Mouse (Mus musculus) brain, embryonic 18.5 days (tissue): ENCODE results near the gene Sar1a.

Experiments
- DNase-seq: peaks from one replicate; pipeline ENCODE4 v3.0.0-alpha.2; 2012; ENCODE audit warnings: low read depth, low spot score

Gene Sar1a

DNA sequence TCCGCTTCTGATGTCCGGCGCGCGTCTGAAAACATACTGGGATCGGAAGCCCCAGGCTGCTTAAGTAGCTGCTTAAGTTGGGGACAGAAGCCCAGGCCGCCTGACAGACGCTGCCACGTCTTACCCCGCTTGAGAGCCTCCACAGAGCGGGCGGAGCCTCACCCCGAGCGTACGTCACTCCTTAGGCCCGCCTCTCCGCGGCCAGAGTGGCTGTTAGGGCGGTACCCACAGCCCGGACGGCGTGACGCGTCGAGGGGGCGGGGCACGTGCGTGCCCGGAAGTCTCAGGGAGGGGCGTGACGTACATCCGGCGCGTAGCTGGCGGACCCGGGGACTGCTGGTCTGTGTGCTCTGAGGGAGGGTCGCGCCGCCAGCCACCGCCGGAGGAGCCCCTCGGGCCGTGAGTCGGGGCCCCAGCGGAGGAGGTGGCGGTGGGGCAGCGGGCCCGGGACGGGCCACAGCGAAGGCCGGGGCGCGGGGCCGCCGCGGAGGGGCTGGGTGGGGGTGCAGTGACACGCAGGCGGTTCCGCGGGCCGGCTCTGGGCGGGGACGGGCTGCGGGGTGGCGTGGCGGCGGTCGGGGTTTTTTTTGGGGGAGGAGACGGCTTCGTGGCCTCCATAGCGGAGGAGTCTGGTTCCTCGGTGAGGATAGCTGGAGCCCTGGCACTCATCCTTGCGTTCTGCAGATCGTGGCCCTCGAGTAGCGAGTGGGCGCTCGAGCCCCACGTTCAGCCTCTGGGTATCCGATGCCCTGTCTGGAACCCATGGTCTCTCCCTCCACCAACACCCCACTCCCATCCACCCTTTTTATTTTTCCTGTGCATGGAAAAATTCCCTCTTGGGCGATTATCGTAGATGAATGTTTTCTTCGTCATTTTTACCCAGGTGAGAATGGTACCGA lies at the start of gene Sar1a:
Sar1a (plus strand) TSS at position 285 of the 899 bp plus-strand sequence.
- DNase-seq = peak; percentile 91

DNA sequence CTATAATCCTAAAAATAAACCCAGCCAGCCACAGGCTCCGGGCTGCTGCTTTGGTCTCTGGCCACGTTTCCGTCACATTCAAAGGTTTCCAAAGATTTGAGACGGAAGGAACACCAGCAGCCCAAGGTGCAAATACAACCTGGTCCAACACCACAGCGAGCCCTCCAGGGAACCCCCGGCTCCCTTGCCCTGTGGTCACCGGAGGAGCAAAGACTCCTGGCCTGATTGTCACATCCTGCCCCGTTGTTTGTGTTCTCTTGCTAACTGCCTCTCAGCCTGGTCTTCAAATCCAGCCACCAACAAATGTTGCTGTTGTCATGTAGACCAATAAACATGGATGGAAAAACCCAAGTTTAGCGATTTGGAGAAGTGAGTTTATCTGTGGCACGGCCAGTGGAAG lies 47.7 kb upstream of the Sar1a start:
- DNase-seq = no peak

DNA sequence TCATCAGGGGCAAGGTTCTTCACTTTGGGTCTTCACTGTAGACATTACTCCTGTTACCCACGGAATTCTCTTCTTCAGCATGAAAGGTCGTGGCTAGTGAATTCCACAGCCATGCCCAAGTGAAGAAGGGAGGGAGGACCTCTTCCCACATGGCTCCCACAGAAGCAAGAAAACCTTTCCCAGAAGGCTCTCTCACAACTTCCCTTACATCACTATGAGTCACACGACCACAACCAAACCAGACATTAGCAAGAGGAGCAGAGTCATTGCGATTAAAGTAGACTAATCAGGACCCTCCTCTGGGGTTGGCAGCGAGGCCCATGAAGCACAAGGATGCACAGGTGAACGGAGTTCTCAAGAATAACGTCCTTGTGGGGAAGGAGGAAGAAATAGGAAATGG lies 43.0 kb upstream of the Sar1a start:
- DNase-seq = no peak

DNA sequence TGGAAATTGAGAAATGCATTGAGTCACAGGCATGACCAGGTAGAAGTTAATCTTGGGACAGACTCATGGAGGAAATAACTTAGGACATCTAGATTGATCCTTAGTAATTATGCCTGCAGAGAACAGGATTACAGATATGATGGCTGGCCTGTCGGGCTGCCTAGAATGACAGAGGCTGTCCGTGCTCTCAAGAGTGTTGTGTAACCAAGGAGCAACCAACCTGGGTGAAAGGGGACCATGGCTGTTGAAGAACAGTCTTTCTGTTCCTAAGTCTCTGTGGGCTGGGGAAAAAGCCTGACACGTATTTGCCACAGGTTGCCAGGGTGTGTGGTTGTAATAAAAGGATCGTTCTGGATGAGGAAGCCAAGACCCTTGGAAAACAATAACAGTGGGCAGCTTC lies 39.7 kb upstream of the Sar1a start:
- no peak for DNase-seq

DNA sequence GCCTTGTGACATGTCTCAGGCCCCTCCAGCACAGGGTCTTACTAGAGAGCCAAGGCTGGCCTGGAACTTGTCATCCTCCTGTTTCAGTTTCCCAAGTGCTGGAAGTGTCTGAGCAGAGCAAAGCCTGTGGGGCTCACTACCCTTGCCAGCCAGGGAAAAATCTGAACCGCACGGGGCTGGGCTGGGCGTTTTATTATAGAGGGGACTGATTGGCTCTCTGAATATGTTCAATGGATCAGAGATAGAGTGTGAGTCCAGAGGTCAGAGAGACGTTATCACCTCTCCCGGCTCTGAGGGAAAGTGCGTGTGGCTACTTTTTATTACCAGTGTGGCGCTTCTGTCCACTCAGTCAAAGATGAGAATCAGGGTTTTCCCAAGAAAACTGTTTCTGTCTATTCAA lies 33.5 kb upstream of the Sar1a start:
- DNase-seq = no peak

DNA sequence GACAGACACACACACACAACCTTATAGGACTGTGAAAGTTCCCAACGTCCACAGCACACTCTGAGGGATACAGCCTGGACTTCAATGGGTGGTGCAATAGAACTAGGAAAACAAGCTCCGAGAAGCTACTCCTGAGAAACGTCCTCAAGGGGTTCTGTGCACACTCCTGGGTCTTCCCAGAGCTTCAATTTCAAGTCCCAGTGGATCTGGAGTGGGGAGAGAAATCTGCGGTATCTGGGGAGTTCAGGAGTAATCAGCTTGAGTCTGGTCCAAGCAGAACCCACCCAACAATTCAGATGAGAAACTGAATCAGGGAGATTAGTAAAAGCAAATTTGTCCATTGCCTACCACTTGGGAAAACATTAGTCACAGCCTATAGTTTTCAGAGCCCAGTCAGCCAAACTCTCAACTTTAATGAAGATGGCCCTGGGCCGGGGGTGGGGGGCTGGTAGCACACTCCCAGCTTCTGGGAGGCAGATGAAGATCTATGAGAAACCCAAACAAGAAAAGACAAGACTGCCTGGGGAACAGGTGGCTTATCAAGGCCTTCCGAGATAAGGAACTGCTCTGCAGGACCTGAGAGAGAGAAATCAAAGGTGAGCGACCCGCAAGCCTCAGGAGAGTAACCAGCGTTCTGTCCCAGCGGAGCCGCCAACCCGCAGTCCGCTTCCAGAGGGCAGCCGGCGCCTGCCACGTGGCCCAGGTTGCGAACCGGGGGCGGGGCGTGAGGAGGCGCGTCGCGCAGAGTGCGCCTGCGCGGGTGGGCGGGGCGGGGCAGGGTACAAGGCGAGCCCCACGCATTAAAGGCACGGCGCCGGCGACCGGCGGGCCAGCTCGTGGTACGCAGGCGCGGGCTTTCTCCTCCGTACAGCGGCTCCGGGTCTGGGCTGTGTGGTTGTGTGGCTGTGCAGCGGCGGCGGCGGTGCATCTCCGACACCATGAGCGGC lies 32.0 kb upstream of the Sar1a start, which contains the start of gene Ppa1:
Ppa1 (plus strand) TSS at position 763 of the 947 bp plus-strand sequence.
- DNase-seq = peak; percentile 67

DNA sequence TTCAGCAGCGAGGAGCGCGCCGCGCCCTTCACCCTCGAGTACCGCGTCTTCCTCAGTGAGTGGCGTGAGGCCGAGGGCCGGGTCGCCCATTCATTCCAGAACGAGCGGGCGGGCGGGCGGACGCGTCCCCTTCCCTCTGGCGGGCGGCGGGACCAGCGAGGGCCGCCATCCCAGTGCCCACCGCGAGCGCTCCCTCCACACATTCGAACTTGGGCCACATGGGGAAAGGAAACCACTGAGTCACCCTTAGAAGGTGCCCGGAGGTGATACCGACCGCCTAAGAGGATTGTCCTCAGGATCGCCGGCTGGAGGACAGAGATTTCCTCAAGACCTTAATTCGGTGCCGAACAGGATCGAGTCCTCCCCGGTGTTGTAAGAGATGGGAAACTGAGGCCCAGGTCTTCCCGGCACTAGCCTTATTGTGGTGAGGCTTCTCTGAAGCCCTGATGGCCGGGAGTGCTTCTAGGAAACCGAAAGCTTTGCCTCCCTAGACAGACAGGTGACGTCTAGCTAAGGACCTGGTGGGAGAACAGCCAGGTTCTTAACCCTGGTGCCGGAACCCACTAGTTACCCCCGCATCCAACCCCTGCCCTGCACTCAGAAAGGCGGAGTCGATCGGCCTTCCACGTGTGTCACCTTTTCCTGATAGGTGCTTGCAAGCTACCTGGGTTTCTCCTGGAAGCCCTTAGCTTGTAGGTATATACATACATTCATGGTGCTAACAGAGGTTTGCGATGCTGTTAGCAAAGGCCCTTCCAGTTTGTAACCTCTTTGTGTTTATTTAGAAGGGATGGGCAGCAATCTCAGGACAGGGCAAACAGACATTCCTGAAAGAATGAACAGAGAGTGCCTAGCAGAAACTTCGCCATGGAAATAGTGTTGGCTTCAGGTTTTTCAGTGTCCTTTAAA lies 31.1 kb upstream of the Sar1a start:
- no peak for DNase-seq

DNA sequence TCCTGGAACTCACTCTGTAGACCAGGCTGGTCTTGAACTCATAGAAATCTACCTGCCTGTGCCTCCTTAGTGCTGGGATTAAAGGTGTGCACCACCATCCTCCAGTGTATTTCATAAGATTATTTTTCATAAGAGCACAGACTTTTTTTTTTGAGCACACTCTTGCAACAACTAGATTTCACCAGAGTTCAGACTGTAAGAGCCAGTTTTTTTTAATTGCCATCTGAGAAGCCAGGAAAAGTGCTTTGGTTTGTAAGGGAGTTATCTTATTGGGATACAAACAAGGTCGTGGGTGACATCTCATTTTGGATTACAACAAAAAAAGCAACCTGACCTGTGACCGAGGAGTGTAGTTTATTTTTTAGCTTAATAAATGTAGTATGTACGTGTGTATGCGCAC lies 26.0 kb upstream of the Sar1a start:
- DNase-seq = no peak

DNA sequence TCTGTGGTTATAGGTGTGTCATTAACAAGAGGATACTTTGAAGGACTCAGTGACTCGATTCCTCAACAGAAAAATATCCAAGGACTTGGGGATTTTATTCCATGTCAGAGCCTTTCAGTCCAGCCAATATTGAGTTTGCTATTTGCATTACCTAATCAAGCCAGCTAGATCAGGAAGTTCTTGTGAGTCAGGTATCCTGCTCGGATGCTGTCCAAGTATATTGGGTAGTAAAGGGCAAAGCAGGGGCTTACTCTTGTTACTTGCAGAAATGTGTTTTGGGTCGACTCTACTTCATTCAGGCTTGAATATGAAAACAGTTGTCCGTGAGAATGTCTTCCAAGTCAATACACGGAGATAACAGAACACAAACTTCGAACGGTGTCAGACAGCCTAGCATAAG lies 25.4 kb upstream of the Sar1a start:
- DNase-seq = no peak

DNA sequence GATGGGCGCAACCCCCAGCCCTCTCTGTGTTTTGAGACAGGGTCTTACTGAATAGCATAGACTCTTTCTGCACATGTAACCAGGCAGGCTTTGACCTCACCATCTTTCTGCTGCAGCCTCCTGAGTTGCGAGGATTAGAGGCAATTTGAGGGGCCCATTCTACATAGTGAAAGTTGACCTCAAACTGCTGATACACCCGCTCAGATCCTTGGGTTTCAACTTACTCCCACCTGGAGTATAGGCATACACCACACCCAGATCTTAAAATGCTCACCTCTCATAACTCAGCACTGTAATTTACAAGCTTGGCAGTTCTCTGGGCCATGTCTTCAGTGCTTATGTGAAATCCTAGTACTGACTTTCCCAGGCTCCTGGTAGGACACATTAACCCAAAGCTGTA lies 24.9 kb upstream of the Sar1a start:
- no peak for DNase-seq

DNA sequence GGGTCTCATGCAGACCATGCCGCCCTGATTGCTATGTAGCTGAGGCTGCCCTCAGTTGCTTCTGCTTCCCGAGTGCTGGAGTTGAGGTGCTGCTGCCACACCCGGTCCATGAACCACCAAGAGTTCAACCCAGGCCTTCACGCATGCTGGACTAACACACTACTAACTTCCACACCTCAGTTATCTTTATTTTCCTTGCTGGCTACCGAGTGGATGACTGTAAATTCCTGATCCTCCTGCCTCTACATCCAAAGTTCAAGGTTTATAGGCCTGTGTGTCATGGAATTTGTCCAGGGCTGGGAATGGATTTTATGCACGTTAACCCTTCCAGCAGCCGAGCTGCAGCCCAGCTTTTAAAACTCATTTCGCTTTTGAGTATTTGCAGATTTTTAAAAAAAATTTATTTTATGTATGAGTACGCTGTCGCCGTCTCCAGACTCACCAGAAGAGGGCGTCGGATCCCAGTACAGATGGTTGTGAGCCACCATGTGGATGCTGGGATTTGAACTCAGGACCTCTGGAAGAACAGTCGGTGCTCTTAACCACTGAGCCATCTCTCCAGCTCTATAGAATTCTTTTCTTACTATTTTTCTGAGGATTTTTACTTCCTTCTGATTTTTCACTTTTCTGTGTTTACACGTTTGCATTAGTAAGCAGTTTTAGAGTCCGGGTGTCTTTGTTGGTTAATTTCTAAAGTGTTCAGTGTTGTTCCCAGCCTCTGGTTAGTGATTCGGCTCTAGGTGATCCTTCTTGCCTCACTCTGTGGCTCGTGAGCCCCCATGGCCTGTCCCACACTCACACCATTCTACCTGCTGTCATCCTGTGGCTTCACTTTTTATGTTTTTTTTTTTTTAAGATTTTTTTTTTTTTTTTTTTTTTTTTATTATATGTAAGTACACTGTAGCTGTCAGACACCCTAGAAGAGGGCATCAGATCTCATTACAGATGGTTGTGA lies 22.9 kb upstream of the Sar1a start:
- no peak for DNase-seq

DNA sequence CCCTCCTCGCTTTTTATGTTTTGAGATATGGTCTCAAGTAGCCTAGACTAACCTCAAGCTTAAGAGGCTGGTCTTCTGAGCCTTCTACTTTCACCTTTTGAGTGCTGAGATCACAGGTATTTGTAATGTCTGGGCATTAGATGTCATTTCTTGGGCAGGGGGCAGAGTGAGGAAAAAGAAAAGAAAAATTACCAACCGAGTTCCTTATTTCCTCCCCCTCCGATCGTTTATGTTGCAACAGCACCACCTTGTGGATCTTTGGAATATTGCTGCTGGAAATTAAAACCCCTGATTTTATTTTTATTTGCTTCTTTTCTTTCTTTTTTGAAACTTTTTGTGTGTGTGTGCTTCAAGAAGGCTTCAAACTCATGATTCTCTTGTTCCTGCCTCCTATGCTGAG lies 22.1 kb upstream of the Sar1a start:
- no peak for DNase-seq

DNA sequence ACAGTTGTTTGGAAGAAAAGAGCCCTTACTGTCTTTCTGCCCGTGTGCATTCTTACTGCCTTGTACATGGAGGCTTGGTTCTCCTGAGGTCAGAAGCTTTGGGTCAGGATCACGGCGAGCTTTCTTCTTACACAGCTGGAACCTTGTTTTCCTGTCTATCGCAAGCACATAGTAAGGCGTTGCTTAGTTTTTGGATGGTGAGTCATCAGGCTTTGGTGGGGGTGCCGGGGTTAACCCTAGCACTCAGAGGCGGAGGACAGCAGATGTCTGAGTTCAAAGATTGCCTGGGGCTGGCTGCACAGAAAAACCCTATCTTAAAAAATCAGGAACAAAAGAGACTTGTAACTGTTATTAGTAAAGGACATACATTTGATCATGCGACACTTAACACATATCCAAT lies 18.2 kb upstream of the Sar1a start:
- no peak for DNase-seq

DNA sequence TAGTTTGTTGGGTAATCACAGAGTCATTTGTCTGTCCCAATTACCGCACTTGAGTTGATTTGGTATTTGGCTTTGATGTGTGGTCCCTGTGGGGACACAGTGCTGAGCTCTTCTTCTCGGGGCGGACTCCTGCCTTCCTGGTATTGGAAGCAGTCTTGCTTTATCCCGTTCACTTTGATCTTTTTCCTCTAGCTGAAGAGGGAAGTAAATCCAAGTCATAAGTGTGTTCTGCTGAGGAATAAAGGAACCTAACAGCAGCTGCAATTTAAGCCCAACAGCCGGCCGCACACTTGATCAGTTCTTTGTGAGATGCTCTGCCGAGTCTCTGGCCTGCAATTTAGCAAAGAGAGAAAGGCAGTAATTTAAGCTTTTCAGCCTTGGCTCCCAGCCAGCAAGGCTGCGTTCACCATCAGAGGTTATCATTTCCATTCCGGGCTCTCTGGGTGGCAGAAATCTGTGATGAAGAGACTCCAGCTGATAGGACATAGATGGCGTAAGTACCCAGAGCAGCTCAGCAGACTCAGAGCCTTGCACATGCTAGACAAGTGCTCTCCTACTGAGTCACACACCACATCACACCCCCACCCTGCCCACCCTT lies 17.6 kb upstream of the Sar1a start:
- DNase-seq = peak; percentile 58

DNA sequence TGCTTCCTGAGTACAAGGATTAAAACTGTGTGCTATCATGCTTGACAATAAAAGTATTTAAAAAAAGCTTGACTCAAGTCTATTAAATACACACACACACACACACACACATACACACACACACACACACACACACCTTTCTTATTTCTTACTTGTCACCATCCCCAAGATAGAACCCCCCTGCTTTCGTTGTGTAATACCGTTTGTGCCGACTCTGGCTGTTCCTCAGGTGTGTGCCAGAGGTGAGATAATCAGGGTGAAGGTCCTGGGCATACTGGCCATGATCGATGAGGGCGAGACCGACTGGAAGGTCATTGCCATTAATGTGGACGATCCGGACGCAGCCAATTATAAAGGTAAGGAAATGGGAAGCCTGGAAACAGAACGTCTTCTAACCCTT lies 15.0 kb upstream of the Sar1a start:
- DNase-seq = no peak

DNA sequence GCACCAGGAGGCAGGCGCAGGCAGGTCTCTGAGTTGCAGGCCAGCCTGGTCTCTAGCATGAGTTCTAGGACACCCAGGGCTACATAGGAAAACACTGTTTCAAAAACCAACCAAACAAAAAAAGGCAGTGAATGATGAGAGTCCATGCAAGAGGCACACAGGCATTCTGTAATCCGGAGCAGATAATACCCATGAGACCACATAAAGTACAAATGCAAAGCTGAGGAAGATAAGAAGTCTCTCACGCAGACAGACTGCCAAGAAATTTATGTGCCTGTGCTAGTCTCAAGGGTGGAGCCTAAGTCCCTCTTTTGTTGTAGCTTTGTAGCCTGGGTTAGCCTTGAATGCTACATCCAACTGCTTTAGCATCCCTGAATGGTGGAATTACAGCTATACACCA lies 14.4 kb upstream of the Sar1a start:
- DNase-seq = no peak

DNA sequence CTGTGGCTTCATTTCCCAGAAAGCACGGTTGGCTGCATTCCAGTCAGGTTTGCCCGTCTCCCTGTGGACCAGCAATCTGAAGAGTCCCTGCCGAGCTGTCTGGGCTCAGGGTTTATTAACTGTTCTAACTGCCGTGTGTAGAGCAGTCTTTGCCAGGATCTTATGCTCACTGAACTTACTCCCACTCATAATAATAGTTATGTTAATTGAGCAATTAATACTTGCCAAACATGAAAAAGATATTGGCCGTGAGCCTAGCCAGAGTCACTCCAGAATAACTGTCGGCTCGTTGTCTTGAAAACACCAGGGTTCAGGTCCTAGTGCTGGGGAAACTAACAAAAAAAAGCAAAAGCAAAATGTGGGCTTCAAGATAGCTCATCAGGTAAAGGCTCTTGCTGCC lies 10.8 kb upstream of the Sar1a start:
- no peak for DNase-seq

DNA sequence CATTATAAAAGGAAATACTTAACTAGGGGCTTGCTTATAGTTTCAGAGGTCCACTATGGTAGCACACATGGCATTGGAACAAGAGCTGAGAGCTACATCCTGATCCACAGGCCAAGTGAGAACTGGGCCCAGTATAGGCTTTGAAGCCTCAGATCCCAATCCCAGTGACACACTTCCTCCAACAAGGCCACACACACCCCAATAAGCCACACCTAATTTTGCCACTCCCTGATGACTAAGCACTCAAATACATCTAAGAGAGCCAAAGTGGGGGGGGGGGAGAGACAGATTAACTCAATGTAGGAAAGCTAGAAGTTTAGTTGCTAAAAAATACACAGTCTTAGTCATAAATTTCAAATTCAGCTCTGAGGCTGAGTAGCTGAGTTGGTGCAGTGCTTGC lies 10.2 kb upstream of the Sar1a start:
- DNase-seq = no peak

DNA sequence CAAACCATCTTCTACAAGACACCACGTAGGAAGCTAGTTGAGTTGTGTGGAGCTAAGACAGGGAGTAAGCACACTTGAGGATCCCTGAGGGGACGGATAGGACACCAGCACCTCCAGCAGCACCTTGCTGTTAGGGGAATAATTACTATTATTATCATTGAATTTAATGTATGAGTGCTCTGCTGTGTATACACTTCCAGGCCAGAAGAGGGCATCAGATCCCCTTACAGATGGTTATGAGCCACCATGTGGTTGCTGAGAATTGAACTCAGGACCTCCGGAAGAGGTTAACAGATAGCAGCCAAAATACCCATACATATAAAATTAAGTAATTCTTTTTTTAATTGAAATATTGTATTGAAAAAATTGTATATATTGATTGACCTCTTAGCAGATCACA lies 9.3 kb upstream of the Sar1a start:
- DNase-seq = no peak

DNA sequence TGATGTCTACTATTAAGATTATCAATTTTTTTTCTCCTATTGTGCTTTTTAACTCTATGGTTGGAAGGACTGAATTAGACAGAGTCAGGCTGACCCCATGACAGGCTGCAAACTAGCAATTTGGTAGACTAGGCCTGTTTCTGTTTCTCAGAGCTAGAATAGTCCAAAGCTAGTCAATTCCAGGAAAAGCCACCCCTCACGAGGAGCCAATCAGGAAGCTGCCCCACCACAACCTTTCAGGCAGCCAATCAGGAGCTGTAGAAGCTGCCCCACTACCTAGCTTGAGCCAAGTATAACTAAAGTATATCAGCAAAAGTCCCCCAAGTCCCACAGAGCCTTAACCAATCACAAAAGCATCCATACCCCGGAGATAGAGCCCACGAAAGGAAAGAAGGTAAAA lies 4.2 kb upstream of the Sar1a start:
- DNase-seq = no peak
